Comparison of ENCODE assay signal across 20 mouse cellular contexts in genomic region chr16:94055176-94055575, GRCm38 (mm10). TPM values are rescaled to one million over a fixed set of nuclear protein-coding genes. Genes with fewer than 3 reads are reported as not detected.
"Had no signal": no experiment of that assay in that cellular context is flagged by ENCODE, and none has a peak within 500 bp of the region (broad histone marks: within the 10 kb centered on the region; RNA-seq: fewer than 3 reads in every experiment).

No protein-coding gene starts in this region.

- ATAC-seq: liver, embryonic 12.5 days had no signal

- H3K4me2 ChIP-seq: limb, embryonic 13.5 days; liver, embryonic 12.5 days; lung, embryonic 15.5 days; neural tube, embryonic 15.5 days had no signal

- H3K36me3 ChIP-seq: limb, embryonic 13.5 days; liver, embryonic 12.5 days; lung, embryonic 15.5 days; neural tube, embryonic 15.5 days had no signal

- H3K27ac ChIP-seq: limb, embryonic 13.5 days; liver, embryonic 12.5 days; lung, embryonic 15.5 days; neural tube, embryonic 15.5 days; stomach, postnatal 0 days had no signal

- H3K4me1 ChIP-seq: liver, embryonic 12.5 days; neural tube, embryonic 15.5 days had no signal

- H3K4me3 ChIP-seq: limb, embryonic 13.5 days; liver, embryonic 12.5 days; lung, embryonic 15.5 days; myocyte; neural tube, embryonic 15.5 days had no signal

- H3K9me3 ChIP-seq: limb, embryonic 13.5 days; liver, embryonic 12.5 days; lung, embryonic 15.5 days; neural tube, embryonic 15.5 days had no signal

- DNase-seq: kidney, adult 18-20 months; kidney, postnatal 10 days; layer of hippocampus, postnatal 36 days; lung, postnatal 36 days; midbrain, embryonic 14.5 days; right cerebral cortex, adult 18-20 months; right cerebral cortex, postnatal 25 days; thymus, postnatal 4 days had no signal

- H3K9ac ChIP-seq: limb, embryonic 13.5 days; liver, embryonic 12.5 days; lung, embryonic 15.5 days; neural tube, embryonic 15.5 days had no signal

- H3K27me3 ChIP-seq: liver, embryonic 12.5 days; lung, embryonic 15.5 days had no signal

RNA-seq across cellular contexts. Expression of gene Sim2, which starts 29.6 kb away (rescaled TPM):
- total RNA-seq: left cerebral cortex, postnatal 25 days had no signal
- polyA plus RNA-seq: large intestine, adult 2 months; liver, embryonic 12.5 days; liver, embryonic 16.5 days; midbrain, embryonic 14.5 days; small intestine, adult 2 months had no signal

RNA-seq across cellular contexts. Expression of gene Cldn14, which starts 46.5 kb away (rescaled TPM):
- total RNA-seq: megakaryocyte progenitor cell, adult 5-6 weeks had no signal
- polyA plus RNA-seq: kidney, embryonic 14.5 days; limb, embryonic 13.5 days; lung, embryonic 15.5 days; midbrain, embryonic 14.5 days; neural tube, embryonic 15.5 days had no signal
